Mouse (Mus musculus) MEL (cell line): Measurements from ENCODE around the gene Slc13a2. TPM values are rescaled to one million over a fixed set of nuclear protein-coding genes. Genes with fewer than 3 reads are reported as not detected.
A peak's percentile ranks its signal among the peaks of the same experiment; 100 is the strongest.

Source experiments
- DNase-seq: peaks from one replicate; pipeline ENCODE4 v3.0.0; 2011; ENCODE audit warnings: low read depth, low spot score
- H3K27ac ChIP-seq: 2 replicates; pipeline ENCODE4 v1.5.1; 2012; ENCODE audit warnings: low read depth, mild to moderate bottlenecking, control low read depth, low read length, moderate library complexity; ENCODE audit not compliant: control insufficient read depth
- H3K27me3 ChIP-seq, 2 experiments: fragments of 150-350 bp in 1 of 2; sonication (generic) in 1 of 2; 2 replicates each; pipeline ENCODE4 v1.6.1; 2012; ENCODE audit warnings: low read length in 2 of 2, mild to moderate bottlenecking in 2 of 2, improper control_type of control experiment in 1 of 2, moderate library complexity in 1 of 2; ENCODE audit not compliant: insufficient read depth in 2 of 2, control insufficient read depth in 1 of 2
- H3K36me3 ChIP-seq, 2 experiments: 2 replicates each; pipeline ENCODE4 v1.6.1; 2012 to 2014; ENCODE audit warnings: low read length in 2 of 2, improper control_type of control experiment in 1 of 2, inconsistent platforms in 1 of 2, mild to moderate bottlenecking in 1 of 2; ENCODE audit not compliant: insufficient read depth in 2 of 2, control insufficient read depth in 1 of 2
- H3K4me1 ChIP-seq, 2 experiments: fragments of 150-350 bp in 1 of 2; sonication (generic) in 1 of 2; 2 replicates each; pipeline ENCODE4 v1.6.1; 2012; ENCODE audit warnings: low read length in 2 of 2, improper control_type of control experiment in 1 of 2, mild to moderate bottlenecking in 1 of 2; ENCODE audit not compliant: insufficient read depth in 2 of 2, control insufficient read depth in 1 of 2
- H3K4me3 ChIP-seq, 2 experiments: fragments of 150-350 bp in 1 of 2; sonication (generic) in 1 of 2; 2 replicates each; pipeline ENCODE4 v1.5.1; 2012; ENCODE audit warnings: low read depth in 2 of 2, low read length in 2 of 2, mild to moderate bottlenecking in 2 of 2, moderate library complexity in 2 of 2, control low read depth in 1 of 2, improper control_type of control experiment in 1 of 2; ENCODE audit not compliant: control insufficient read depth in 1 of 2, insufficient read depth in 1 of 2
- H3K79me2 ChIP-seq: 2 replicates; pipeline ENCODE4 v1.6.1; 2012; ENCODE audit warnings: mild to moderate bottlenecking, low read length, moderate library complexity; ENCODE audit not compliant: control insufficient read depth, poor library complexity, insufficient read depth
- H3K9ac ChIP-seq: 2 replicates; pipeline ENCODE4 v1.6.1; 2012; ENCODE audit warnings: low read depth, mild to moderate bottlenecking, control low read depth, low read length, moderate library complexity; ENCODE audit not compliant: control insufficient read depth, poor library complexity, severe bottlenecking
- H3K9me3 ChIP-seq: fragments of 150-350 bp; sonication (generic); replicated peaks from 2 replicates; pipeline ENCODE4 v1.6.1; 2012; ENCODE audit warnings: mild to moderate bottlenecking, low read length, improper control_type of control experiment, moderate library complexity; ENCODE audit not compliant: insufficient read depth
- CHD1 ChIP-seq: IDR thresholded peaks from 2 replicates; pipeline ENCODE4 v1.6.1; 2012; ENCODE audit warnings: low read depth, mild to moderate bottlenecking, inconsistent platforms, low read length, improper control_type of control experiment
- CHD2 ChIP-seq: IDR thresholded peaks from 2 replicates; pipeline ENCODE4 v1.6.1; 2011; ENCODE audit warnings: low read length, improper control_type of control experiment
- CTCF ChIP-seq, 3 experiments: IDR thresholded peaks in 2 of 3; conservative IDR thresholded peaks in 1 of 3; 2 replicates each; pipeline ENCODE4 v1.5.1; 2011 to 2012; ENCODE audit warnings: low read length in 3 of 3, low read depth in 2 of 3, mild to moderate bottlenecking in 2 of 3, improper control_type of control experiment in 1 of 3, inconsistent platforms in 1 of 3, mixed read lengths in 1 of 3, moderate library complexity in 1 of 3; ENCODE audit not compliant: control insufficient read depth in 1 of 3, insufficient read depth in 1 of 3, poor library complexity in 1 of 3, severe bottlenecking in 1 of 3
- E2F4 ChIP-seq: IDR thresholded peaks from 2 replicates; pipeline ENCODE4 v1.6.1; 2011; ENCODE audit warnings: low read depth, low read length, improper control_type of control experiment, borderline replicate concordance
- ELF1 ChIP-seq: IDR thresholded peaks from 2 replicates; pipeline ENCODE4 v1.6.1; 2014; ENCODE audit warnings: low read depth, mild to moderate bottlenecking, inconsistent platforms, low read length, improper control_type of control experiment, moderate library complexity
- GABPA ChIP-seq: IDR thresholded peaks from 2 replicates; pipeline ENCODE4 v1.6.1; 2012; ENCODE audit warnings: low read depth, mild to moderate bottlenecking, inconsistent platforms, low read length, improper control_type of control experiment, moderate library complexity
- GATA1 ChIP-seq: IDR thresholded peaks from 2 replicates; pipeline ENCODE4 v1.6.1; 2011; ENCODE audit warnings: low read depth, low read length, improper control_type of control experiment
- HCFC1 ChIP-seq: IDR thresholded peaks from 2 replicates; pipeline ENCODE4 v1.6.1; 2012; ENCODE audit warnings: low read depth, mild to moderate bottlenecking, inconsistent platforms, low read length, improper control_type of control experiment, moderate library complexity
- JUND ChIP-seq: IDR thresholded peaks from 2 replicates; pipeline ENCODE4 v1.6.1; 2011; ENCODE audit warnings: low read depth, mild to moderate bottlenecking, improper control_type of control experiment, low read length
- MAFK ChIP-seq: IDR thresholded peaks from 2 replicates; pipeline ENCODE4 v1.6.1; 2011; ENCODE audit warnings: low read depth, mild to moderate bottlenecking, low read length, improper control_type of control experiment, borderline replicate concordance
- MEF2A ChIP-seq: IDR thresholded peaks from 2 replicates; pipeline ENCODE4 v1.6.1; 2014; ENCODE audit warnings: low read depth, mild to moderate bottlenecking, inconsistent platforms, low read length, improper control_type of control experiment; ENCODE audit not compliant: poor library complexity, insufficient replicate concordance, severe bottlenecking; ENCODE audit errors: extremely low read depth
- MXI1 ChIP-seq: IDR thresholded peaks from 2 replicates; pipeline ENCODE4 v1.6.1; 2011; ENCODE audit warnings: mild to moderate bottlenecking, low read depth, low read length, improper control_type of control experiment
- MYB ChIP-seq: IDR thresholded peaks from 2 replicates; pipeline ENCODE4 v1.6.1; 2011; ENCODE audit warnings: mild to moderate bottlenecking, low read depth, low read length, improper control_type of control experiment
- MYC ChIP-seq: IDR thresholded peaks from 2 replicates; pipeline ENCODE4 v1.6.1; 2011; ENCODE audit warnings: low read depth, mild to moderate bottlenecking, low read length, improper control_type of control experiment, moderate library complexity
- NRF1 ChIP-seq: IDR thresholded peaks from 2 replicates; pipeline ENCODE4 v1.6.1; 2014; ENCODE audit warnings: low read depth, mild to moderate bottlenecking, inconsistent platforms, low read length, improper control_type of control experiment, moderate library complexity; ENCODE audit not compliant: poor library complexity, insufficient read depth, severe bottlenecking
- POLR2A ChIP-seq, 2 experiments: IDR thresholded peaks; 2 replicates each; pipeline ENCODE4 v1.6.1; 2011 to 2012; ENCODE audit warnings: low read length in 2 of 2, mild to moderate bottlenecking in 2 of 2, control low read depth in 1 of 2, improper control_type of control experiment in 1 of 2, low read depth in 1 of 2, moderate library complexity in 1 of 2; ENCODE audit not compliant: control insufficient read depth in 1 of 2, insufficient read depth in 1 of 2, poor library complexity in 1 of 2
- POLR2AphosphoS2 ChIP-seq: IDR thresholded peaks from 2 replicates; pipeline ENCODE4 v1.6.1; 2011; ENCODE audit warnings: low read length, improper control_type of control experiment
- POLR2AphosphoS5 ChIP-seq: IDR thresholded peaks from 2 replicates; pipeline ENCODE4 v1.6.1; 2012; ENCODE audit warnings: low read depth, borderline replicate concordance, mild to moderate bottlenecking, inconsistent platforms, low read length, moderate library complexity, mixed read lengths
- RAD21 ChIP-seq: IDR thresholded peaks from 2 replicates; pipeline ENCODE4 v1.6.1; 2011; ENCODE audit warnings: mild to moderate bottlenecking, low read depth, low read length, improper control_type of control experiment
- RCOR1 ChIP-seq: IDR thresholded peaks from 2 replicates; pipeline ENCODE4 v1.6.1; 2012; ENCODE audit warnings: low read depth, mild to moderate bottlenecking, inconsistent platforms, low read length, improper control_type of control experiment
- SIN3A ChIP-seq: IDR thresholded peaks from 2 replicates; pipeline ENCODE4 v1.6.1; 2012; ENCODE audit warnings: low read length, improper control_type of control experiment, inconsistent platforms
- SMC3 ChIP-seq: IDR thresholded peaks from 2 replicates; pipeline ENCODE4 v1.6.1; 2011; ENCODE audit warnings: low read depth, low read length, improper control_type of control experiment
- TBP ChIP-seq: IDR thresholded peaks from 2 replicates; pipeline ENCODE4 v1.8.0; 2011; ENCODE audit warnings: low read depth, low read length, improper control_type of control experiment
- TCF12 ChIP-seq: IDR thresholded peaks from 2 replicates; pipeline ENCODE4 v1.6.1; 2014; ENCODE audit warnings: low read depth, mild to moderate bottlenecking, inconsistent platforms, low read length, improper control_type of control experiment, moderate library complexity
- UBTF ChIP-seq: IDR thresholded peaks from 2 replicates; pipeline ENCODE4 v1.6.1; 2012; ENCODE audit warnings: low read depth, mild to moderate bottlenecking, inconsistent platforms, low read length, improper control_type of control experiment, moderate library complexity, borderline replicate concordance; ENCODE audit not compliant: insufficient read depth
- USF1 ChIP-seq: IDR thresholded peaks from 2 replicates; pipeline ENCODE4 v1.6.1; 2014; ENCODE audit warnings: low read depth, mild to moderate bottlenecking, inconsistent platforms, low read length, improper control_type of control experiment, moderate library complexity
- USF2 ChIP-seq, 2 experiments: IDR thresholded peaks; 2 replicates each; pipeline ENCODE4 v1.6.1; 2011 to 2012; ENCODE audit warnings: improper control_type of control experiment in 2 of 2, low read length in 2 of 2, borderline replicate concordance in 1 of 2, inconsistent platforms in 1 of 2, low read depth in 1 of 2, mild to moderate bottlenecking in 1 of 2; ENCODE audit not compliant: insufficient read depth in 1 of 2
- ZMIZ1 ChIP-seq: IDR thresholded peaks from 2 replicates; pipeline ENCODE4 v1.6.1; 2012; ENCODE audit warnings: low read depth, mild to moderate bottlenecking, inconsistent platforms, low read length, improper control_type of control experiment, moderate library complexity
- ZNF384 ChIP-seq: IDR thresholded peaks from 2 replicates; pipeline ENCODE4 v1.6.1; 2012; ENCODE audit warnings: low read depth, mild to moderate bottlenecking, inconsistent platforms, low read length, improper control_type of control experiment
- polyA plus RNA-seq, 2 experiments: library from polyadenylated mRNA; stranded (reverse) in 1 of 2; unstranded in 1 of 2; fragments of >175 nt in 1 of 2; fragments of >200 nt in 1 of 2; gene quantifications; 2 replicates each; pipeline versions ENCODE4 v1.2.1 to v1.2.4; 2012; ENCODE audit warnings: low replicate concordance in 2 of 2, low read depth in 1 of 2; ENCODE audit not compliant: insufficient read length in 2 of 2, insufficient read depth in 1 of 2, missing spikeins in 1 of 2
- total RNA-seq: library from RNA; depleted of rRNA; stranded (reverse); fragments of 300-350 nt; gene quantifications from 2 replicates; pipeline ENCODE4 v1.2.3, GENCODE M21; 2012

Gene Slc13a2
- total and polyA plus RNA-seq, 3 experiments = not detected

- TF ChIP-seq MXI1 (0 out of 2 replicates have a peak, but pooled peaks have one; percentile 15), SMC3 (peak; percentile 85), POLR2AphosphoS2 (no peak), JUND (0 out of 2 replicates have a peak, but pooled peaks have one; percentile 31), TBP (0 out of 2 replicates have a peak, but pooled peaks have one; percentile 23)
These were observed 33.3 kb upstream of the Slc13a2 start (continued) for GRCm38 (mm10) chr11:78455308-78455707.

GRCm38 (mm10) chr11:78454276-78454675 is 32.3 kb upstream of the Slc13a2 start:
- Histone ChIP-seq H3K9ac (0 out of 2 replicates have a peak overlapping the region, but pooled peaks have one; percentile 3), H3K4me3 (0 out of 4 replicates have a peak overlapping the region, but pooled peaks of 1 of the 2 experiments have one; percentile 36), H3K27me3 (peaks cover 19 to 36% of the 10 kb centered on the region in 2 experiments), H3K27ac (no peak overlapping the region), H3K9me3 (no peaks in the 10 kb centered on the region), H3K36me3 (no peaks in the 10 kb centered on the region), H3K79me2 (no peaks in the 10 kb centered on the region), H3K4me1 (peaks cover 0 to 3% of the 10 kb centered on the region in 2 experiments; a peak in 1 of 4 replicates)
- peak; percentile 63 for DNase-seq
- no peak for TF ChIP-seq UBTF
- no peak for TF ChIP-seq USF1
- no peak for TF ChIP-seq MAFK
- peak; percentile 68 for TF ChIP-seq NRF1
- TF ChIP-seq ZMIZ1 = no peak

- peaks cover 19 to 37% of the 10 kb centered on the region in 2 experiments for H3K27me3 ChIP-seq
- H3K36me3 ChIP-seq = no peaks in the 10 kb centered on the region
- H3K27ac ChIP-seq = no peak overlapping the region
- no peak overlapping the region for H3K4me3 ChIP-seq
- H3K79me2 ChIP-seq = no peaks in the 10 kb centered on the region
- no peak overlapping the region for H3K9ac ChIP-seq
- no peaks in the 10 kb centered on the region for H3K9me3 ChIP-seq
- DNase-seq = peak; percentile 92
- peaks cover 0 to 3% of the 10 kb centered on the region in 2 experiments; a peak in 1 of 4 replicates for H3K4me1 ChIP-seq
- TF ChIP-seq HCFC1 = peak; percentile 69
- no peak for TF ChIP-seq TCF12
- no peak for TF ChIP-seq GABPA
- TF ChIP-seq MEF2A = no peak
- TF ChIP-seq CHD2 = no peak
- TF ChIP-seq CTCF (IDR thresholded peaks at IDR 0.05 in 2 of 3, conservative IDR thresholded peaks at IDR 0.05 in 1 of 3; ENCODE audit: control insufficient read depth in 1 of 3, insufficient read depth in 1 of 3, low read depth in 2 of 3, low read length in 3 of 3, poor library complexity in 1 of 3, severe bottlenecking in 1 of 3) = peak; percentile 73 to 98 (median 97)
- no peak for TF ChIP-seq POLR2A (IDR thresholded peaks at IDR 0.05; ENCODE audit: control insufficient read depth in 1 of 2, insufficient read depth in 1 of 2, low read depth in 1 of 2, low read length in 2 of 2, poor library complexity in 1 of 2)
- TF ChIP-seq UBTF = no peak
- no peak for TF ChIP-seq ZMIZ1
- no peak for TF ChIP-seq GATA1
- TF ChIP-seq MYB = no peak
- TF ChIP-seq USF2 (IDR thresholded peaks at IDR 0.05; ENCODE audit: borderline replicate concordance in 1 of 2, insufficient read depth in 1 of 2, low read depth in 1 of 2, low read length in 2 of 2) = no peak
- TF ChIP-seq ZNF384 = peak; percentile 82
- no peak for TF ChIP-seq POLR2AphosphoS5
- no peak for TF ChIP-seq SIN3A
- TF ChIP-seq USF1 = no peak
- TF ChIP-seq POLR2AphosphoS2 = no peak
- no peak for TF ChIP-seq CHD1
- TF ChIP-seq ELF1 = 0 out of 2 replicates have a peak, but pooled peaks have one; percentile 7
- TF ChIP-seq MYC = peak; percentile 85
- TF ChIP-seq RAD21 = peak; percentile 60
- no peak for TF ChIP-seq E2F4
- TF ChIP-seq RCOR1 = no peak; the same call in 1 of the 2 replicates
These were observed 31.7 kb upstream of the Slc13a2 start for GRCm38 (mm10) chr11:78453675-78454074.
